Mouse (Mus musculus) liver, embryonic 11.5 days (tissue): ENCODE data around the gene Slc25a48. TPM values are rescaled to one million over a fixed set of nuclear protein-coding genes. Genes with fewer than 3 reads are reported as not detected.

ENCODE experiments used
- ATAC-seq: fragments of 200-750 bp; cut with Nextera tagmentation; replicated peaks from 2 replicates; pipeline ENCODE4 v1.8.0; 2017; ENCODE audit warnings: moderate number of reproducible peaks, mild to moderate bottlenecking, moderate TSS enrichment, moderate library complexity; ENCODE audit not compliant: low FRiP score
- DNase-seq: peaks from one replicate; pipeline ENCODE4 v3.0.0-alpha.2; 2017; ENCODE audit warnings: low spot score
- H3K27ac ChIP-seq: fragments of 300-500 bp; sonication (generic); 2 replicates; pipeline ENCODE4 v1.5.1; 2014; ENCODE audit warnings: mild to moderate bottlenecking, low read depth, low read length, control low read depth
- H3K27me3 ChIP-seq: fragments of 300-500 bp; sonication (generic); replicated peaks from 2 replicates; pipeline ENCODE4 v1.6.1; 2014; ENCODE audit warnings: low read length, mixed read lengths; ENCODE audit not compliant: control insufficient read depth, insufficient read depth
- H3K36me3 ChIP-seq: fragments of 300-500 bp; sonication (generic); 2 replicates; pipeline ENCODE4 v1.6.1; 2014; ENCODE audit warnings: mild to moderate bottlenecking, low read length, moderate library complexity, mixed read lengths; ENCODE audit not compliant: control insufficient read depth, insufficient read depth
- H3K4me1 ChIP-seq: fragments of 300-500 bp; sonication (generic); replicated peaks from 2 replicates; pipeline ENCODE4 v1.6.1; 2014; ENCODE audit warnings: low read length, mixed read lengths; ENCODE audit not compliant: control insufficient read depth, insufficient read depth
- H3K4me2 ChIP-seq: fragments of 300-500 bp; sonication (generic); 2 replicates; pipeline ENCODE4 v1.6.1; 2014; ENCODE audit warnings: mild to moderate bottlenecking, control low read depth, moderate library complexity
- H3K4me3 ChIP-seq: fragments of 300-500 bp; sonication (generic); 2 replicates; pipeline ENCODE4 v1.5.1; 2014; ENCODE audit warnings: low read depth, low read length, control low read depth
- H3K9ac ChIP-seq: fragments of 300-500 bp; sonication (generic); 2 replicates; pipeline ENCODE4 v1.6.1; 2014; ENCODE audit warnings: low read depth, low read length, control low read depth
- H3K9me3 ChIP-seq: fragments of 300-500 bp; sonication (generic); 2 replicates; pipeline ENCODE4 v1.6.1; 2016; ENCODE audit warnings: low read length, inconsistent platforms, mixed read lengths; ENCODE audit not compliant: control insufficient read depth
- WGBS: fragments of 180-500 bp; shearing (Covaris S2); extraction: QIAGEN DNeasy Blood & Tissue Kit; methylation state at CpG from one replicate; pipeline ENCODE4 v1.1.7; 2014; 5-methylcytosine and 5-hydroxymethylcytosine counted together
- polyA plus RNA-seq: library from polyadenylated mRNA; unstranded; fragments of >200 nt; fragmentation: Nextera tagmentation; extraction: Ambion mirVana; gene quantifications from 2 replicates; pipeline ENCODE4 v1.2.1, GENCODE M21; 2014

Slc25a48 gene
- polyA plus RNA-seq, 1 experiment from 2014 or later, result 0.37 TPM

DNA sequence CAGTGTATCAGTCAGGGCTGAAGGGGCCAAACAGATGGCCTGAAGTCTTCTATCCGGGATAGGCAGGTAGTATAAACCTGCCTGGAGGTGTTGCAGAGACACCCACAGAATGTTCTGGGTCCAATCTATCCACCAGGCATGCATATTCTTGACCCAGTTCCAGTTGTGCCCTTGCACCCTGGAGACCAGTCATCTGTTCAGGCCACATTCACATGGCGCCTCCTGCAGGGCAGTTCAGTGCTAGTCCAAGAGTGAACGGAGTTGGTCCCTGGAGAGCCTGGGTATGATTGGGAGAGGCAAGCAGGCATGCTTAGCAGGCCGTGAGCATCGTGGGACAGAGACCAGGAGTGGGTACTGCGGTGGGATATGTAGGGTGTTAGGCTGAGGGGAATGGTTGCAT lies 39.9 kb downstream of the Slc25a48 start:
- H3K27ac ChIP-seq, result no peak overlapping the region
- ATAC-seq, result no peak
- H3K4me2 ChIP-seq, result no peak overlapping the region
- WGBS, result 73% methylated on average over 6 of the region's 6 CpGs
- no peak overlapping the region for H3K9ac ChIP-seq
- H3K27me3 ChIP-seq, result no peaks in the 10 kb centered on the region
- H3K9me3 ChIP-seq, result no peaks in the 10 kb centered on the region
- H3K4me1 ChIP-seq, result no peaks in the 10 kb centered on the region
- DNase-seq, result no peak
- H3K36me3 ChIP-seq, result no peaks in the 10 kb centered on the region
- no peak overlapping the region for H3K4me3 ChIP-seq

DNA sequence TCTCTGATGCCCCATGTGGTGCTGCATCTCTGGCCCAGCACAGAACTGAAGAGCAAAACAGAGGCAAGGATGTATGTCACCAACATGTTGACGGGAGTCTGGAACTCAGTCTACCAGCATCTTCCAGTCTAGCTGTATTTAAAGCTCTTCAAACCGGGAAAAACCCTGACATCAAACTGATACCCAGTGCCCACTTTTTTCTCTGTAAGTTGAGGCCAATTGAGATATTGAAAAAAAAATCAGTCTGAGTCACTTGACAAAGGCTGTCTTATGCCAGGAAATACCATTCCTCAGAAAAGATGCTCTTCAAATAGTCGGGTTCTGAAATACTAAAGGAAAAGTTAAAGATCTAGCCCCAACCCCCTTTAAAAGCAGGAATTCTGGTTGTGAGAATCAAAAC lies 44.0 kb downstream of the Slc25a48 start, which contains the start of gene Il9:
Il9 (minus strand) TSS at position 101 of the 400 bp plus-strand sequence.
- Histone ChIP-seq H3K9me3 (no peaks in the 10 kb centered on the region), H3K27me3 (no peaks in the 10 kb centered on the region), H3K4me2 (no peak within 1 kb of the TSS), H3K27ac (no peak within 1 kb of the TSS), H3K9ac (no peak within 1 kb of the TSS), H3K4me1 (no peaks in the 10 kb centered on the region), H3K4me3 (no peak within 1 kb of the TSS), H3K36me3 (no peaks in the 10 kb centered on the region)
- WGBS, result 73% methylated on average over 3 of the region's 3 CpGs
- ATAC-seq, result no peak
- no peak for DNase-seq

DNA sequence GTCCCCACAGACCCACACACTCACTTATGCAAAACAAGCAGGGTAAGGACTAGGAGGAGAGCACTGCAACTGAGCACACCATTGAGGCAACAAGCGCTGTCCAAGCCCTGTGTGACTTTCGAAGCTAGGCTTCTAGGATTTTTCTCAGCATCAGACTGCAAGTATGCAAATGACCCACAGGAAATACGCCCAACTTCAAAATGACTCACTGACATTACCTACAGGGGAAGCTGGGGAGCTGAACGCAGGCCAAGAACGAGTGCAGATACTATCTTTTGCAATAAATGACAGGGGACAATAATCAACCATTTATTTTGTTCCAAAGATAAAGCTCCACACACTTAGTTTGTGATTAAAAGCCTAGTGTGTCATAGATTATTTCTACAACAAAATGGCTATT lies 49.9 kb downstream of the Slc25a48 start:
- no peaks in the 10 kb centered on the region for H3K27me3 ChIP-seq
- H3K4me3 ChIP-seq, result no peak overlapping the region
- H3K4me2 ChIP-seq, result no peak overlapping the region
- ATAC-seq (no peak), DNase-seq (no peak)
- H3K9me3 ChIP-seq, result no peaks in the 10 kb centered on the region
- WGBS, result 57% methylated on average over 5 of the region's 5 CpGs
- no peak overlapping the region for H3K27ac ChIP-seq
- no peaks in the 10 kb centered on the region for H3K36me3 ChIP-seq
- H3K9ac ChIP-seq, result no peak overlapping the region
- H3K4me1 ChIP-seq, result no peaks in the 10 kb centered on the region

DNA sequence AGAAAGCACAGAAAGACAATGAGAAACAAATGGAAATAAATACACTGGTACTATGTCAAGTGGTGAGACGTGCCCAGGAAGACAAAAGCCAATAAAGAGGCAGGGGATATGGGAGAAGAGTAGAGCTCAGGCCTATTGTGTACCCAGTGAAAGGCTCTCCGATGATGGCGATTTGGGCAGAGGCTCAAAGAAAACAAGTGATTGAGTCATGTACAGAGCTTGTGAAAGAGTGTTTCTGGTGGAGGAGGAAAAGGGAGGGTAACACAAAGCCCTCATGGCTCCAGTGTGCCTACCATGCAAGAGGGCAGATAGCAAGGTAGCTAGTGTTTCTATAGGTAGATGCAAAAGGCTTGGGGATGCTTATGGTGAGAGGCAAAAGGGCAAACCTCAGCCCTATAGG lies 56.3 kb downstream of the Slc25a48 start:
- DNase-seq, result no peak
- Histone ChIP-seq H3K27ac (no peak overlapping the region), H3K36me3 (no peaks in the 10 kb centered on the region), H3K27me3 (no peaks in the 10 kb centered on the region), H3K4me1 (no peaks in the 10 kb centered on the region), H3K9me3 (no peaks in the 10 kb centered on the region), H3K4me2 (no peak overlapping the region), H3K9ac (no peak overlapping the region), H3K4me3 (no peak overlapping the region)
- no peak for ATAC-seq
- WGBS, result 68% methylated on average over 3 of the region's 3 CpGs

- H3K9ac ChIP-seq, result no peak overlapping the region
- no peaks in the 10 kb centered on the region for H3K9me3 ChIP-seq
- H3K27me3 ChIP-seq, result no peaks in the 10 kb centered on the region
- DNase-seq (no peak), ATAC-seq (no peak)
- no peaks in the 10 kb centered on the region for H3K4me1 ChIP-seq
- H3K27ac ChIP-seq, result no peak overlapping the region
- no peaks in the 10 kb centered on the region for H3K36me3 ChIP-seq
- H3K4me2 ChIP-seq, result no peak overlapping the region
- no peak overlapping the region for H3K4me3 ChIP-seq
- WGBS, result 68% methylated on average over 3 of the region's 3 CpGs
Measured at GRCm38 (mm10) chr13:56500132-56500531, 62.0 kb downstream of the Slc25a48 start.

GRCm38 (mm10) chr13:56500636-56501035 lies 62.5 kb downstream of the Slc25a48 start:
- Histone ChIP-seq H3K4me1 (no peaks in the 10 kb centered on the region), H3K27me3 (no peaks in the 10 kb centered on the region), H3K4me3 (no peak overlapping the region), H3K36me3 (no peaks in the 10 kb centered on the region), H3K27ac (no peak overlapping the region), H3K9me3 (no peaks in the 10 kb centered on the region), H3K4me2 (no peak overlapping the region), H3K9ac (no peak overlapping the region)
- WGBS, result 78% methylated on average over 8 of the region's 8 CpGs
- ATAC-seq (no peak), DNase-seq (no peak)

DNA sequence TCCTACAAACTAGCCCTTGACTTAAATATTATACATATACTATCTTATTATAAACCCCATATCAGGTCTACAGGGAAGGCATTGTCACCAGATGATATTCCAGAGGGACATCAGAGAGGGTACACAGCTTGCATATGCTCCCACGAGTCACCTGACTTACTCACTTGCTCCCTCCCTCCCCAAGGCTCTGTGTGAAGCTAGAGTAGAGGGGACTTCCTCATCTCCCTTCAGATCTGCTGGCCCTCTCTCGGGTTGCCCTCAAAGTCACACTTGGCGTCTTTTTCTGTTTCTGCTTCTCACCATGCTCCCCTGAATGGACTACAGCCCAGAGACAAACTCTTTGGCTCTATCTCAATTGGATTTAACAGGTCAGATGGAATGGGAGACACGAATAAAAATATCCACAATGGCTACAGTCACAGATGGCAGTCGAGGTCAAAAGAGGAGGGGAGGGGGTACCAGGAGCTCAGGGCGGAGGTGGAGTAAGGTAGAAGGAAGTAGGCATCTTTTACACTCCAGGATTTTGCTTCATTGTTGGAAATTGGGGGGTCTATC lies 63.8 kb downstream of the Slc25a48 start:
- ATAC-seq (no peak), DNase-seq (no peak)
- Histone ChIP-seq H3K27me3 (no peaks in the 10 kb centered on the region), H3K9me3 (no peaks in the 10 kb centered on the region), H3K4me1 (no peaks in the 10 kb centered on the region), H3K4me2 (no peak overlapping the region), H3K36me3 (no peaks in the 10 kb centered on the region), H3K4me3 (no peak overlapping the region), H3K9ac (no peak overlapping the region), H3K27ac (no peak overlapping the region)
- 55% methylated on average over 6 of the region's 6 CpGs for WGBS

- Histone ChIP-seq H3K4me2 (no peak overlapping the region), H3K4me1 (no peaks in the 10 kb centered on the region), H3K36me3 (no peaks in the 10 kb centered on the region), H3K27me3 (no peaks in the 10 kb centered on the region), H3K9me3 (no peaks in the 10 kb centered on the region), H3K4me3 (no peak overlapping the region), H3K27ac (no peak overlapping the region), H3K9ac (no peak overlapping the region)
- DNase-seq (no peak), ATAC-seq (no peak)
- 75% methylated on average over 6 of the region's 6 CpGs for WGBS
Measured at GRCm38 (mm10) chr13:56506871-56507496, 68.8 kb downstream of the Slc25a48 start.

GRCm38 (mm10) chr13:56509796-56510195 lies 71.6 kb downstream of the Slc25a48 start:
- Histone ChIP-seq H3K27me3 (no peaks in the 10 kb centered on the region), H3K4me2 (no peak overlapping the region), H3K4me1 (no peaks in the 10 kb centered on the region), H3K9ac (no peak overlapping the region), H3K4me3 (no peak overlapping the region), H3K36me3 (no peaks in the 10 kb centered on the region), H3K9me3 (no peaks in the 10 kb centered on the region), H3K27ac (no peak overlapping the region)
- no peak for ATAC-seq
- WGBS, result 76% methylated on average over 2 of the region's 2 CpGs
- no peak for DNase-seq
